Mouse (Mus musculus): ENCODE data around the gene Olfr816.
"Not testable (repeated sequence)": the region's sequence is repeated elsewhere in the genome, so short reads cannot be mapped to it uniquely, and the experiment has no call there.

GRCm38 (mm10) chr10:129879751-129880150, 35.6 kb downstream of the Olfr816 start, which contains the start of gene Olfr814:
- TF ChIP-seq TCF12 (IDR thresholded peaks at IDR 0.05; ENCODE audit: insufficient read depth, poor library complexity, severe bottlenecking); POLR2A (IDR thresholded peaks at IDR 0.05; ENCODE audit: insufficient read length, low read depth); E2F4 (IDR thresholded peaks at IDR 0.05; ENCODE audit: insufficient read depth); MAX (IDR thresholded peaks at IDR 0.05; ENCODE audit: low read depth); POLR2AphosphoS2 (IDR thresholded peaks at IDR 0.05; ENCODE audit: insufficient read length, low read depth); TCF3 (IDR thresholded peaks at IDR 0.05; ENCODE audit: insufficient read length, low read depth); MYOD1 (IDR thresholded peaks at IDR 0.05; ENCODE audit: control insufficient read depth in 1 of 3, insufficient read length in 2 of 3, low read depth in 2 of 3): not testable (repeated sequence)

Data from myocyte (in vitro differentiated cells).